Mouse (Mus musculus) cerebellum, adult 2 months (tissue): ENCODE measurements around the gene Fkrp.

Experiments used
- CTCF ChIP-seq: fragments of 200-500 bp; IDR thresholded peaks from 2 replicates; pipeline ENCODE4 v1.5.1; 2011; ENCODE audit warnings: low read depth, mild to moderate bottlenecking, control low read depth, low read length, moderate library complexity, borderline replicate concordance; ENCODE audit not compliant: insufficient read depth
- POLR2A ChIP-seq: fragments of 200-500 bp; IDR thresholded peaks from 2 replicates; pipeline ENCODE4 v1.6.1; 2011; ENCODE audit warnings: low read length, control low read depth, borderline replicate concordance; ENCODE audit not compliant: insufficient read depth

GRCm38 (mm10) chr7:16766443-16766842 is 50.1 kb downstream of the Fkrp start:
- TF ChIP-seq POLR2A (no peak), CTCF (no peak)
